Mouse (Mus musculus) R1 (cell line): ENCODE measurements around the gene Casp9.

Experiments
- DNase-seq: peaks from one replicate; pipeline ENCODE4 v3.0.0-alpha.2; 2018; ENCODE audit warnings: low read depth, low spot score

Casp9 gene

DNA sequence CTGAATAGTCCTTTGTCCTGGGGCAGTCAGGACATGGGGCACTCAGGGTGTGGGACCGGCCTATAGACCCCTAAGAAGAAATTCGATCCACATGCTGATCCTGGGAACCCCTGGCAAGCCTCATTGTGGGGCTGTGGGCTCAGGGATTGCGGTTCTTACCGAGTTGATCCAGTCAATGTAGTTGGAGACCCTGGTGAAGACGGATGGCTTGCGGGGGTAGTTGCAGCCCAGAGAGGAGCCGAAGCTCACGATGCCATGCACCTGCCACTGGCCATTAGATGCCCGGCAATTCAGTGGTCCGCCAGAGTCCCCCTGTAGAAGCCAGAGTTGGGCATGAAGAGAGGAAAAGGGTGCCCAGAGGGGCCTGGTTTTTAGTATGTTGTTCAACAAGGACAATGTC lies 24.3 kb downstream of the Casp9 start:
- DNase-seq, result no peak

DNA sequence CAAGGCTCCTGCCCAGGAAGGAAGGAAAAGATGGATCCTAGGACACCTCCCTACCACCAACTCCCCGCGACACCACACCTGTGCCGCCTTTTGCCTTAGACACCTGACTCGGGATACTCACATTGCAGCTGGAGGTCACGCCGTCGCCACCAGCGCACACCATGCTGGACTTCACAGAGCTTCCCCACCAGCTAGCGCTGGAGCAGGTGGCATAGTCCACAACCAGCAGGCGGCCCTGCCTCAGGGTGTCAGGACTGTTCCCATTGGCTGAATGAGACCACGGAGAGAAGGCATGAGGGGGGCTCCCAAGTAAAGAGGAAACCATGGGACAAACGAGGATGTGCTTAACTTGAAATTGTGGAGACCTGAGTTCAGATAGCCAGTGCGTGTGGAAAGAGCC lies 25.4 kb downstream of the Casp9 start:
- no peak for DNase-seq

DNA sequence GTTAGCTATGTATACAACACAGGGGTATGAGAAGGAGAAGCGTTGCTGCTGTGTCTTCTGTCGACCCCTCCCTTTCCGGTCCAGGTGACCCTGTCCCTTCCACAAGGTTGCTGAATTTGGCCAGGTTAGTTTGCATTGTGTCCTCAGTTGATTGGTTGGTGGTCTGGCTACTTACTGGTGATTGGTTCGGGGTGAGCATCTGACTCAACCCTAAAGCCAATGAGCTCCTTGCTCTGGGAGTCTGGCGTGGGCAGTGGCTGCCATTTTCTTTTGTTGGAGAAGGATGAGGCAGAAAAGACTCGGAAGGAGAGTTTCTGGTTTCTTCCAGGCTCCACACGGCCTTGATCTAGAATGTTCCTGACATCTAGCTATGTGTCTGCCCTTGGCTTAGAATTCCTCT lies 25.9 kb downstream of the Casp9 start:
- DNase-seq, result peak; percentile 92

DNA sequence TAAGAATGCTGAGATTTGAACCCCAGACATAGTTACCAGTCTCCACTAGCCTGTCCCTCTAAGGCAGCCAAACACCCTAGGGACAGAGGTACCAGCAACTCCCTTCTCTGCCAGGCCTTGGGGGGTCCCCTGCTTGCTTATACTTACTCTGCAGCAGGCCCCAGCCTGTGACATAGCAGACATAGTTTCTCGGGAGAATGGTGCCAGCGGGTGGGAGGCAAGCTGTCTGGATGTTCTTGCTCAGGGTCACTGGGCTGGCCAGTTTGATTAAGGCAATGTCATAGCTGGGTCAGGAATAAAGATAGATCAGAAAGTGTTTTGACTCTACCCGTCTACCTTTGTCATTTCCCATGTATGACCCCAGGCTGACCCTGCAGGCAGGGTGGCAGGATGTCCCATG lies 27.8 kb downstream of the Casp9 start:
- no peak for DNase-seq

DNA sequence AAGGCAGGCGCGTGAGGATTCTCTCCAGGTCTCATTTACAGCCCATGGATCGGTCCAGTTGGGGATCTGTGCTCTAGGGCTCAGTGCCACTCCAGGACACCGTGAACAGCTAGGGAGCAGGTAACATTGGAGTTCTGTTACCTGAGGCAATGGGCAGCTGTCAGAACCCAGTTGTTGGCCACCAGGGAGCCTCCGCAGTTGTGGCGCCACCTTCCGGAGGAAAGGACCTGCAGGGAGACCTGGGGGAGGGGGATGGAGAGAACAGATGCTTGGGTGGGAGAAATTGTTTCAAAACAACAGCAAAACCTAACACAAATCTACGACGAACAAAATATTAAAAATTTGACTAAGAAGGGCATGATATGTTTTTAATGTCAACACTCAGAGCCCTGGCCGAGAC lies 28.7 kb downstream of the Casp9 start:
- peak; percentile 70 for DNase-seq

DNA sequence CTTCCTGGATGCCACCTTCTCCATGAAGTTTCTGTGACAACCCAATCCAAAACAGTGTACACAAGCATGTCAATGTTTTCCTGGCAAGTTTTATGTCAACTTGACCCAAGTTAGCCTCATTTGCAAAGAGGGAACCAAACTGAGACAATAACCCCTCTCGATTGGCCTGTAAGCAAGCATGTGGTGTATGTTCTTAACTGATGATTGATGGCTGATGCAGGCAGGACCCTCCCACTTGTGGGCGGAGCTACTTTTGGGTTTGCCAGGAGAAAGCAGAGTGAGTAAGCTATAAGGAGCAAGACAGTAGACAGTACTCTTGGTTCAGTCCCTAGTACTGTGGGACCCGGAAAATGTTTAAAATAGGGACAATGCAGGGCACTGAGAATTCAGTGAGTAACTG lies 29.6 kb downstream of the Casp9 start:
- DNase-seq, result peak; percentile 91

DNA sequence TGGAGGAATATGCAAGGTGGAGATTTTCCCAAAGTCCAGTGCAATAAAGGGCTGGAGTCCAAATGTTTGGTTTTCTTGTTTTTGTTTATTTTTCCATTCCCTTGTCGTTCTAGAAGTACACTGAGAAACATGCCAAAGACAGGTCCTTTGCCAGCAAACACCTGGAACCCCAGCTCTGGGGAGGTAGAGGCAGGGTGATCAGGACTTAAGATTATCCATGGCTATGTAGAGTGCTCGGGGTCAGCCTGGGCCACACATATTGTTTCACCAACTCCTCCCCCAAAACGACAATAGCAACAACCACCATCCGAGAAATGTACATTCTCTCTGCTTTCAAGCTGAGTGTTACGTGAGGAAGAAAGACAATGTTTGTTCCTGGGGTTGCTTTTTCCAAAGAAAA lies 32.6 kb downstream of the Casp9 start, which contains the start of gene Cela2a:
Cela2a (minus strand) TSS at position 101 of the 400 bp plus-strand sequence.
- no peak for DNase-seq

DNA sequence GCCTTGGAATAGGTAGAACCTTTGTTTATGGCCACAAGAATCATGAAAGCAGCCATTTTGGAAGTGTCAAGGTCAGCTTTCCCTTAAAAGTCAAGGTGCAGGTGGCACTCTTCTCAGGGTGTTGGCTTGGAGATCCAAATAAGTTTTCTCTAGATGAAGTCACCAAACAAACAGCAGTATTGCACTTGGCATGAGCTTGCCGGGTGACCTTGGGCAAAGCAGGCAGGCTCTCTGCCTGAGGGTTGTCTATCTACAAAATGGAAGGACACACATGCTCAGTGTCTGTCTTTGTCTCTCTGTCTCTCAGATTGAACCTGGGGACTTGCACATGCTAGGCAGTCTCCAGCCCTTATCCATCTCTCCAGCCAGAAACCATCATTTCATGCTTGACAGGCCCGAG lies 34.0 kb downstream of the Casp9 start:
- no peak for DNase-seq

DNA sequence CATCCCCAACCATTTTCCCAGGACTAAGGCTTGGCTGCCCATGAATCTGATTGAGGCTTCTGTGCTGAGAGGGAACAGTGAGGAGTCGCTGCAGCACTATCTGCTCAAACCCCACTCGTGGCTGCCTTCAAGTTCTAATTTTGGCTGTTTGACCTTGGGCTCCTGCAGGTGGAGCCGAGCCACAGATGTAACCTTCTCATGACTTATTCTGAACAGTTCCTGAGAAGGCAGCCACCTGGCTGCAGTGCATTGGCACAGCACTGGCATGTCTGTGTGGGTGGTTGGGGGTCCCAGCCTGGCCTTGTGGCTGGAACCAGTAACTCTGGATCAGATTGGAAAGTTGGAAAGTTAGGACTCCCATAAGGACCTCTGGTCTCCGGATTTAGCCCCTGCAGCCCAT lies 34.8 kb downstream of the Casp9 start:
- DNase-seq, result no peak

DNA sequence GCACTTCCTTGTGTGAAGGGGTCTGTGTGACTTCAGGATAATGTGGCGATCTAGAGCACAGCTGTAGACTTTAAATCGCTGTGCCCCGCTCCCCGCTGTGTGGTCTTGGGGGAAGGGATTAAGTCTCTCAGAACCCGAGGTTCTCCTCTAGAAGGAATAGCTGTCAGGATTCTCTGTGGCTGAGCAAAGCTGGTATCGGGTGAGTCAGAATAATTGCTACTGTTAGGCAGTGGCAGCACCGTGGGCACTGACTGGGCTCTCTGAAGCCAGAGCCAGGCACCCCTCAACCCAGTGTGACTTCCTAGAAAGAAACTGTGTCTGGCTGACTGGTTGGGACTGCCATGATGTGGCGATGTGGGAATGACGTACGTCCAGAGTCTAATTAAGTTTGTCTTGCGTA lies 37.0 kb downstream of the Casp9 start:
- peak; percentile 65 for DNase-seq

DNA sequence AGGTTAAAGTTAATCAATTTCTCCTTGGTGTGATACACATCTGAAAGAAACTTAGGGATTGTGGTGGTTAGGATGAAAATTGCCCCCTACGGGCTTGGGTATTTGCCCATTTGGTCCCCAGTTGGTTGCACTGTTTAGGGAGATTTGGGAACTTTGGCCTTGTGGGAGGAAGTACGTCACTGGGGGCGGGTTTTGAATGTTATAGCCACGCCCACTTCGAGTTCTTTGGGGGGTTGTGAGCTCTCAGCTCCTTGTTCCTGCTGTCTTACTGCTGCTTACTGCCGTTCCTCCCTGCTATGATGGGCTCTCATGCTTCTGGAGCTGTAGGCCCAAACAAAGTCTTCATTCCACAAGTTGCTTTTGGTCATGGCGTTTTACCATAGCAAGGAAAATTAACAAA lies 37.9 kb downstream of the Casp9 start:
- DNase-seq, result peak; percentile 86

DNA sequence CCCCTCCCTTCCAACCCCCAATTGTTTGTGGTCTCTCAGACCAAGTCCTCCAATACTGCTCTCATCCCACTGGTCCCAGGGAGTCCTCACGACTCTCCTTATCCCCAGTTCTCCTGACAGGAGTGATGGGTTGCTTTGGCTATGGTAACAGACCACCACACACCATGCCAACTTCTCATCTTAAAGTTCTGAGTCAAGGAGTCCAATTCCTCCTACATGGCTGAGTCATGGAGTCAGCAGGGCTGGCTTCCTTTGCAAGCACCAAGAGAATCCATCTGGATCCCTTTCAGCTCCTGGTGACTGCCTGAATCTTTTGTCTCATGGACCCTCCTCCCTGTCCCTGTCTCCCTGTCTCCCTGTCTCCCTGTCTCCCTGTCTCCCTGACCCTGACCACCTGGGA lies 40.5 kb downstream of the Casp9 start:
- no peak for DNase-seq

DNA sequence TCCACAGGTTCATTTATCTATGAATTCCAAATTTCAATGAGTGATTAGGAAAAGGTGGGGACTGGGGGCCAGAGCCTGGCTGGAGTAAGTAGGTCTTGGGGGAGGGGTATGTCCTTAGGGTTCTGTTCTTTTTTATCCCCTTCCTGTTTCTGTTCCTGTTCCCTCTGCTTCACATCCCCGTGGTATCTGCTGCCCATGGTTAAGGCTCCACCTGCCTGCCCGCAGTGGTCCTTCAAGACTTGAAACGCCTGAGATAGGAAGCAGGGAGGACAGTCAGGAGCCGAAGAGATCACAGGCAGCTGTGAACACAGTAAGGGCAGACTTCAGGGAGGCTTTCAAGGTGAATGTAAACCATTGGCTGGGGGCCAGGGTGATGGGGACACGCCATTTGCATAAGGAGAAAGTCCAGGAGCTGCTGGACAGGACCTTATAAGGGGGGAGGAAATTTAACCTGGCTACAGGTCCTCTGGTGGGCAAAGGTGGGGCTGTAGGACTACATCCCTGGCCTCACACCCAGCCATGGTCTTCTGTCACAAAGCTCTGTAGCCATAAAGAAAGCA lies 41.2 kb downstream of the Casp9 start:
- no peak for DNase-seq

DNA sequence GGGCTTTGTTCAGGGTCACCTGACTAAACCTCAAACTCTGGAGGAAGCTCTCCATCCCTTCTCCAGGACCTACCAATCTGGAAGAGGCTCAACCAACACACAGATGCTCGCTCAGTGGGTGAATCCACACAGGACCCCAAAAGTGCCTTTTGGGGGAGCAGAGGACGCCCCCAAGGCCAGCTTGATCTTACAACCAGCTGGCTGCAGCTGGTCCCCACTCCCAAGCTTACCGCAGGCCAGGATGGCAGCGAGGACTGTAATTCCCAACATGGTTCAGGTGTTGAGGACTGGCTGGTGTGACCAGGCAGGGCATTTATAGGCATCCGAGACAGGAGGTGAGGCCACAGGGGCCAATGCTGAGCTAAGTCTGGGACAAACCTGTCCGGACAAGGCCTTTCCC lies 52.6 kb downstream of the Casp9 start, which contains the start of gene Ctrc:
Ctrc (minus strand) TSS at position 361 of the 400 bp plus-strand sequence.
- DNase-seq, result no peak

DNA sequence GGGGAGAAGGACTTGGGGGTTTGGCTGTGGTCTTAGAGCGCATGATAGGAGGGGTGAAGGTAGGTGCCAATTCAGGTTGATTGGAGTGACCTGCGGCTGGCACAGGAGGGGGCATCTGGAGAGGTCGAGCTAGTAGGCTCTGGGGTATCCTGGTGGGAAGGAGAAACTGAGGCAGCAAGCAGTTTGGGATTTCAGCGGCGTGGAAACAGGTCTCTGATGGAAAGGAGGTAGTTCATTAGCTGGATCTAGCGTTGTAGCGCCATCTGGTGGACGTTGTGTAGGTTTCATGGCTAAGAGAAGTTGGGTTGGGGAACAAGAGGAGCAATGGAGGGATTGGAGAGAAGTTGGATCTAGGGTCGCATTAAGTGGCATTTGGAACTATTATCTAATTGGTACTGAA lies 60.0 kb downstream of the Casp9 start:
- DNase-seq, result peak; percentile 39

DNA sequence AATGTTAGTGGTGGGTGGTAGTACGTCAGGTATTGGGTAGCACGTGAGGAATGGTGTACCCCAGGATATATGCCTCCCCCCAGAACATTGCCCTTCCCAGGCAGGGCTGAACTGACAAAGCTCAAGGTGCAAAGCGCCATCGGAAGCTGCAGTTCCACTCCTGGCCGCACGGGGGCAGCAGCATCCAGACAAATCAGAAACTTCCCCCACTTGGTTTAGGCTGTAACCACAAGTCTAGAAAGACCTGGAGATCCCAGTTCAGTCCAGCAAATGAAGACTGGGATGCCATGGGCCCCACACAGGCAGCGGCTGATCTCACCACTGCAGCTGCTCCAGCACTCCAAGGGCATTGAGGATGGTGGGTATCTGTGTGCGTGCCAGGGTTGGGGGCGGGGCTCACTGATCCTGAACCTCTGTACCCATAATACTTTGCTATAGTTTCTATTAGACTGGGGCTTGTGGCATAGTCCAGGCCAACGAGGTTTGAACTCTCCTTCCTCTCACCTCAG lies 64.1 kb downstream of the Casp9 start:
- DNase-seq, result peak; percentile 78

DNA sequence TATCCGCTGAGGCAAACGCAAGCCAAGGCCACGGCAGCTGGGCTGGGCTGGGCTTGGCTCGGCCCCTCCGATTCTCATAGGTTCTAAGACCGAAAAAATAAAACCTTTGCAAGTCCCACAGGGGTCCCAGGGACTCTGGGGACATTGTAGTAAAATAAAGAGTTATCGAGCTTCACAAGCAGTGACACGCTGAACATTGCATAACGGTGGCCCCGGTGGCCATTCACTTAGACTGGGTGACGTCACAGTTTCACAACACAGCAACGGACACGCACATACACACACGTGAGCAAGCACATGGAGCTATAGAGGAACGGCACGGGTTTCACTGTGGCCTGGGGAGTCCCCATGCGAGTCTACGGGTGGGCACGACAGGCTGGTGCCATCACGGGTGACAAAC lies 65.1 kb downstream of the Casp9 start:
- DNase-seq, result no peak

DNA sequence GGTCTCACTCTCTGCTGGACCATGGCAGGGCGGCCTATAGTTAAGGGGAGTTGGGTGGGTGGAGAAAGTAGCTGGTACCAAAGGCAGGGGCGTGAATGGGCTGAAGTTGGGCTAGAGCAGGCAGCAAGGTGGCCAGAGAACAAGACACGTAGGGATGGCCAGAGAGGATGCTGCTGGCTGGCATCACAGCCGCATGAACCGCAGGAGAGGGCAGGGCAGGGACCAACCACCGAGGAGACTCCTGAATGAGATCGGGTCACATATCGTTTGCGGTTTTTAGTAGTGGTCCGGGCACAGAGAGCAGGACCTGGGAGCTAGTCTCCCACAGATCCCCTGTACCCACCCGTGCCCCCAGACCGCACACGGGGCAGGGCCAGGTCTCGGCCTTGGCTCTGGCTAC lies 65.9 kb downstream of the Casp9 start:
- no peak for DNase-seq

DNA sequence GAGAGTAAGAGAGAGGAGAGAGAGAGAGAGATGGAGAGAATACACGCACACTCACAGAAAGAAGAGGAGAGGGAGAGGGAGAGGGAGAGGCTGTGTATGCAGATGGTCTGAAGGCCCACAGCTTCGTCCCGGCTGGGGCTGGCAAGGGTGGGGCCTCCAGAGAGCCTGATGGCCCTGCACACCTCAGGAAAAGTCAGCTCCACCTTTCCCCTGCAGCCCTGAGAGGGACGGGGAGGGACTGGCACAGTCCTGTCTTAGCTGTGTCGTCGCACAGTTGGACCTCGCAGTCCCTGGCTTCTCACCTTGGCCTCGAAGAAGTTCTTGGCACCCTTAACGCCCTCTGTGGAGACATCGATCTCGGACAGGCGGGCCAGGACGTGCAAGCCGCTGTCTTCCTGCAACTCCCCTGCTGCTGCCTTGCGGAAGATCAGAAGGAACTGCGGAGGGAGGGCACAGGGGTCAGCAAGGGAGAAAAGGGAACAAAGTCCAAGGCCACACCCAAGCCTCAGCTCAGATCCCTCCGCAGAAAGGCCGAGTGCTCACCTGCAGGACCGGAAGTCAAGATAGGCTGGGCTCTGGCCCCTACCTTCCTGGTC lies 66.9 kb downstream of the Casp9 start:
- DNase-seq, result no peak

DNA sequence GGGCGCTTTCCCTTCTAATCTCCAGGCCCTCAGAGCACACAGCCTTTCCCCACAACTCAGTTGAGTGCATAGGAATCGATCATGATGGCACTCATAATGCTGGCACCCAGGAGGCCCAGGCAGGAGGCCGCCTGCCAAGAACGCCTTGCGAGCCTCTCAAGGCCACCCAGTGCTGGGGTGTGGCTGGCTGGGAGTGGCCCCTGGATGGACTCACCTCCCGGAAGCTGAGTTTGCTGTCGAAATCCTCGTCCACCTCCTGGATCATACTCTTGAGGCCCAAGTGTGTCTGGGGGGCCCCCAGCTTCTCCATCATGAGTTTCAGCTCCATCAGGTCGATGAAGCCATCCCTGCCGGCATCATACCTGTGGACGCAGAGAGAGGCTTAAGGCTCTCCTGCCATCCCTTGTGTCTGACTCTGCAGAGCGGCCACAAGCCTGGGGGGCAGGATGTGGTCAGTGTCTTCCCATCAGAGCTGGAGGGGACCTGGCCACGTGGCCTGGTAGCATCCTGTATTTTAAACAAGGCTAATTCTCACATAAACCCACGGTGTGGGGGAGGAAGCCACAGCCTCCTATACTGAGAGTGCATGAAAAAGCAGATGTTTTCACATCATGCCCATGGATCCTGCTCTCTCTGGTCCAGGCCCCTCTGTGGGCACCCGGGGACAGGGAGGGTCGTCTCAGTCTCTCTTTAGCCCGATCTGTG lies 68.3 kb downstream of the Casp9 start:
- no peak for DNase-seq

DNA sequence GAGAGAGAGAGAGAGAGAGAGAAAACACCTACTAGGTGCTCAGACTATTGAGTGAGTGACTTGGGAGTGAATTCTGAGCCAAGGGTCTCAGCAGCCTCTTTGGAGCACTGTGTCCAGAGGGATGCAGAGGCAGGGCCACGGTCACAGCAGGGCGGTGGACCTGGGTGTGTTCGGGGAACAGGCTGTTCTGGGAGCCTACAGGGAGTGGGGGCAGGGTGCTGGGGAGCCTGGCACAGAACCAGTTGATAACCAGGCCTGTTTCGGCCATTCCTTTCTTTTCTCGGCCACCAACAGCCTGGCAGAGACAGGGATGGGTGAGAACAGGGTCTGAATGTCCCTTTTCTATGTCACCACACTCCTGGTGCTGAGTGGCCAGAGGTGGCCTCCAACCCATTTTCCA lies 69.5 kb downstream of the Casp9 start:
- no peak for DNase-seq

DNA sequence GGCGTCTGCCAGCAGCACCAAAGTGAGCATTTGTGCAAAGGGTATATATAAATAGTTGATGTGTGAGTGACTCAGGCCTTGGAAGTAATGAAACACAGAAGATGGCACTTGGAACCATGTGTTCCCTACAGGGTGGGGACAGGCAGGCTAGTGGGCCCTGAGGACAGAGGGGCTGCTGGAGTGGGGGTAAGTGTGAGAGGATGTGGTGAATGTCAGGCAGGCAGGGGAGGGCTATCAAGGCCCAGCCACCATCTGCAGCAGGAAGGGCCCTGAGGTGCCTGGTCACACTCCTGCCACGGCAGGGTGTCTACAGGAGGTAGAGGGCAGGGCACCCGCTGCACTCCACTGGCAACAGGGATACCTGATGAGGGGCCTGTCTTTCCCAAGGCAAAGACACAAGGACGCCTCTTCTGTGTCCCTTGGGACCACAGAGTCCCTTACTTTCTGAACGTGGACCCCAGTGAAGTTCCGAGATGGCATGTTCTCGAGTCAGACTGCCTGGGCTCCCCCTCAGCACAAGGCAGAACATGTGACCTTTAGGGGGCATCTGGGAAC lies 70.4 kb downstream of the Casp9 start:
- no peak for DNase-seq

DNA sequence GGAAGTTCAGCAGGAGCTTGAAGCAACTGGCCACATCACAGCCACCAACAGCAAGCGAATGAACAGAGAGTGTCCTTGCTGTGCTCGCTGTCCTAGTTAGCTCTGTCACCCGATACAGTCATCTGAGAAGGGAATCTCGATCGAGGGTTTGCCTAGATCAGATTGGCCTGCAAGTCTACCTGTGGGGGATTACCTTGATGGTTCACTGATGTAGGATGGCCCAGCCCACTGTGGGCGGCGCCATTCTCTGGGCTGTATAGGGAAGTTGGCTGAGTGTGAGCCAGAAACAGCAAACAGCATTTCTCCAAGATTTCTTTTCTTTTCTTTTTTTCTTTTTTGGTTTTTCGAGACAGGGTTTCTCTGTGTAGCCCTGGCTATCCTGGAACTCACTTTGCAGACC lies 71.1 kb downstream of the Casp9 start:
- peak; percentile 61 for DNase-seq
